Mouse (Mus musculus): ENCODE data around the gene Doc2b. TPM values are rescaled to one million over a fixed set of nuclear protein-coding genes. Genes with fewer than 3 reads are reported as not detected.

Doc2b gene
- polyA plus RNA-seq, 2 experiments = 0.01 TPM; not detected in 1

DNA sequence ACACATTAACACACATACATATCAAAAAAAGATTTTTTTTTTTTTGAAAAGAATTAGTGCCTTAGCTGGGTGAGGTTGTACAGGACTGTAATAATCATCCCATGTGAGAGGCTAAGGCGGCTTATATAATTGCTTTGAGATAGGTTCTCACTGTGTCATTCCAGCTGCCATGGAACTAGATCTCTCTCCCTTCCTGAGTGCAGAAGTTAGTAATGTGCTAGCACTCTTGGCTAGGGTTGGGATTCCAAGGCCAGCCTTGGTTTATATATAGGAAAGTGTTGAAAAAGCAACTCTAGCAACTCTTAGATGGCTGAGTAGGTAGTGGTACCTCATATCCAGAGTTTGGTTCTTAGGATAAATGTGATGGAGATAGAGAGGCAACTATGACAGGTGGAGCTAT lies 37.3 kb downstream of the Doc2b start:
- Histone ChIP-seq H3K36me3 (replicated peaks; ENCODE audit: control insufficient read depth, insufficient read depth, low read depth) (peaks cover 71% of the 10 kb centered on the region), H3K4me2 (ENCODE audit: low read depth) (no peak overlapping the region), H3K27me3 (ENCODE audit: control insufficient read depth, insufficient read depth, low read length) (no peaks in the 10 kb centered on the region), H3K9ac (replicated peaks) (no peak overlapping the region), H3K27ac (no peak overlapping the region), H3K4me1 (replicated peaks; ENCODE audit: control insufficient read depth in 2 of 2, insufficient read depth in 2 of 2, low read length in 1 of 2) (no peaks in the 10 kb centered on the region), H3K9me3 (ENCODE audit: control insufficient read depth, low read length) (no peaks in the 10 kb centered on the region), H3K4me3 (ENCODE audit: insufficient read depth in 1 of 2, low read depth in 2 of 2, low read length in 2 of 2) (no peak overlapping the region)
- no peak for ATAC-seq (ENCODE audit: insufficient read depth)
- WGBS (ENCODE audit: insufficient replicate concordance) = 79% methylated on average over 1 of the region's 1 CpGs
- DNase-seq (ENCODE audit: low read depth in 3 of 3, low spot score in 3 of 3) = no peak
- TF ChIP-seq EP300 (IDR thresholded peaks at IDR 0.05; ENCODE audit: low read depth) = no peak
- TF ChIP-seq CTCF (IDR thresholded peaks at IDR 0.05; ENCODE audit: low read depth) = no peak

DNA sequence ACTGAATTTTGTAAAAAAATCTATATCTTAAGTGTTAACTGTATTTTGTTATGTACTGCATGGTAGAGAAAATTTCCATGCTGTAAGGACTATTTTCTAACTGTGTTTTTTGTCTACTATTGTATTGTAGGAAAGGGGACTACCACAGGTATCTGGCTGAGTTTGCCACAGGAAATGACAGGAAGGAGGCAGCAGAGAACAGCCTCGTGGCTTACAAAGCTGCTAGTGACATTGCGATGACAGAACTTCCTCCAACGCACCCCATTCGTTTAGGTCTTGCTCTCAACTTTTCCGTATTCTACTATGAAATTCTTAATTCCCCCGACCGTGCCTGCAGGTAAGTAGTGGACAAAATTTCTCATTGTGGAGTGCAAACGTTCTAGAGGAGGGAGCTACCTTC lies 39.2 kb downstream of the Doc2b start:
- no peak overlapping the region for H3K27ac ChIP-seq
- H3K4me3 ChIP-seq (ENCODE audit: insufficient read depth in 1 of 2, low read depth in 2 of 2, low read length in 2 of 2) = no peak overlapping the region
- H3K27me3 ChIP-seq (ENCODE audit: control insufficient read depth, insufficient read depth, low read length) = no peaks in the 10 kb centered on the region
- no peaks in the 10 kb centered on the region for H3K4me1 ChIP-seq (replicated peaks; ENCODE audit: control insufficient read depth in 2 of 2, insufficient read depth in 2 of 2, low read length in 1 of 2)
- H3K36me3 ChIP-seq (replicated peaks; ENCODE audit: control insufficient read depth, insufficient read depth, low read depth) = peaks cover 66% of the 10 kb centered on the region
- ATAC-seq (ENCODE audit: insufficient read depth) (no peak), DNase-seq (ENCODE audit: low read depth in 3 of 3, low spot score in 3 of 3) (no peak)
- no peak overlapping the region for H3K9ac ChIP-seq (replicated peaks)
- TF ChIP-seq CTCF (IDR thresholded peaks at IDR 0.05; ENCODE audit: low read depth) (no peak), EP300 (IDR thresholded peaks at IDR 0.05; ENCODE audit: low read depth) (no peak)
- 69% methylated on average over 8 of the region's 8 CpGs for WGBS (ENCODE audit: insufficient replicate concordance)
- H3K4me2 ChIP-seq (ENCODE audit: low read depth) = no peak overlapping the region
- H3K9me3 ChIP-seq (ENCODE audit: control insufficient read depth, low read length) = no peaks in the 10 kb centered on the region

DNA sequence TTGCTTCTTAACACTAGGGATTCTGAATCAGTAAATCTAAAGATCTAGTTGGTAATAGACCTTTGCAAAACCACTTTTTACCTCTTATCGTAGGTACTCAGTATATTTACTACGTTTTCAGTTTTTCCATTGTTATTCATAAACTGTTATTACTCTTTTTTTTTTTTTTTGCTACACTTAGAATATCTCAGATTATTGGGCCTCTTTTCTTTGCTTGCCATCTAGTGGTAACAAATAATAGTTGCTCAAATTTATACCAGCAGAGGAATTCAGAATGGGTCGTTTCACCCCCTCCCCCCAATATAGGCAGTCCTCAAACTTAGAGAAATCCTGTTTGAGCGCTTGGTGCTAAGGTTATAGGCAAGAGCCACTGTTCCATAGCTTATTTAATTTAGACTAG lies 44.8 kb downstream of the Doc2b start:
- ATAC-seq (ENCODE audit: insufficient read depth) = no peak
- 72% methylated on average over 4 of the region's 4 CpGs for WGBS (ENCODE audit: insufficient replicate concordance)
- H3K27ac ChIP-seq = no peak overlapping the region
- no peaks in the 10 kb centered on the region for H3K27me3 ChIP-seq (ENCODE audit: control insufficient read depth, insufficient read depth, low read length)
- peaks cover 2 to 8% of the 10 kb centered on the region in 2 experiments; a peak in 1 of 4 replicates for H3K4me1 ChIP-seq (replicated peaks; ENCODE audit: control insufficient read depth in 2 of 2, insufficient read depth in 2 of 2, low read length in 1 of 2)
- H3K9me3 ChIP-seq (ENCODE audit: control insufficient read depth, low read length) = no peaks in the 10 kb centered on the region
- H3K36me3 ChIP-seq (replicated peaks; ENCODE audit: control insufficient read depth, insufficient read depth, low read depth) = peaks cover 20% of the 10 kb centered on the region
- H3K4me3 ChIP-seq (ENCODE audit: insufficient read depth in 1 of 2, low read depth in 2 of 2, low read length in 2 of 2) = no peak overlapping the region
- TF ChIP-seq CTCF (IDR thresholded peaks at IDR 0.05; ENCODE audit: low read depth) (no peak), EP300 (IDR thresholded peaks at IDR 0.05; ENCODE audit: low read depth) (no peak)
- no peak overlapping the region for H3K4me2 ChIP-seq (ENCODE audit: low read depth)
- no peak overlapping the region for H3K9ac ChIP-seq (replicated peaks)
- no peak for DNase-seq (ENCODE audit: low read depth in 3 of 3, low spot score in 3 of 3)

DNA sequence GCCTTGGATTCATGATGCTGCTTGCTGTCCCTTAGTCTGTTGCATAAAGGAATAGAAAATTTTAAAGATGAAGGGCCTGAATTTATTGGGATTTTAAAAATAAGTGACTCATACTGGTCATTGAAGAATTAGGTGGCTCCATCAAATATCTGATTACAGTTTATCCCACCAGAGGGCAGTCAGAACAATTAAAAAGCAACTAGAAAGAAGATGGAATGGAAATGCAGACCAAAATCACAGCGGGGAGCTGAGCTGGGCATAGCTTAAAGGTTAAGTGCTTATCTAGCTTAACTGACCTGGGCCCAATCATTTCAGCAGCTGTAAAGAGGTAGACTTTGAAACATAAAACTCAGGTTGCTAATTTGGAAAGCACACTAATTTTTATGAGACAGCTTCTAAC lies 45.3 kb downstream of the Doc2b start:
- Histone ChIP-seq H3K9me3 (ENCODE audit: control insufficient read depth, low read length) (no peaks in the 10 kb centered on the region), H3K4me1 (replicated peaks; ENCODE audit: control insufficient read depth in 2 of 2, insufficient read depth in 2 of 2, low read length in 1 of 2) (peaks cover 2 to 8% of the 10 kb centered on the region in 2 experiments; a peak in 1 of 4 replicates), H3K4me3 (ENCODE audit: insufficient read depth in 1 of 2, low read depth in 2 of 2, low read length in 2 of 2) (no peak overlapping the region), H3K27ac (no peak overlapping the region), H3K27me3 (ENCODE audit: control insufficient read depth, insufficient read depth, low read length) (no peaks in the 10 kb centered on the region), H3K4me2 (ENCODE audit: low read depth) (no peak overlapping the region), H3K36me3 (replicated peaks; ENCODE audit: control insufficient read depth, insufficient read depth, low read depth) (peaks cover 16% of the 10 kb centered on the region), H3K9ac (replicated peaks) (no peak overlapping the region)
- TF ChIP-seq CTCF (IDR thresholded peaks at IDR 0.05; ENCODE audit: low read depth) = no peak
- no peak for TF ChIP-seq EP300 (IDR thresholded peaks at IDR 0.05; ENCODE audit: low read depth)
- 78% methylated on average over 1 of the region's 1 CpGs for whole genome bisulfite sequencing (ENCODE audit: insufficient replicate concordance)
- DNase-seq (ENCODE audit: low read depth in 3 of 3, low spot score in 3 of 3) (no peak), ATAC-seq (ENCODE audit: insufficient read depth) (no peak)

DNA sequence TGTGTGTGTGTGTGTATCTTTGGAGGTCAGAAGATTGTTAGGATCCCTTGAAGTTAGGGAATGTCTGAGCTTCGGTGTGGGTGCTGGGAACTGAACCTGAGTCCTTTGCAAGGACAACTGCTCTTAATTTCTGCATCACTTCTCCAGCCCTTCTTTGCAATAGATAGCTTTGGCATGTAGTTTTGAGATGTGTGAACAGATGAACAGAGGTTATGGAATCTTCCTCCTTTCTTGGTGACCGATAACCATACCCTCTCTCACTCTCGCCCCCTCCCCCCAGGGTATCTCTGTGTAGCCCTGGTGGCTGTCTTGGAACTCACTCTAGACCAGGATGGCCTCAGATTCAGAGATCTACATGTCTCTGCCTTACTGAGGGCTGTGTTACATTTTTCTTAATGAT lies 51.1 kb downstream of the Doc2b start:
- H3K4me3 ChIP-seq (ENCODE audit: insufficient read depth in 1 of 2, low read depth in 2 of 2, low read length in 2 of 2) = no peak overlapping the region
- H3K27me3 ChIP-seq (ENCODE audit: control insufficient read depth, insufficient read depth, low read length) = no peaks in the 10 kb centered on the region
- peaks cover 12 to 23% of the 10 kb centered on the region in 2 experiments for H3K4me1 ChIP-seq (replicated peaks; ENCODE audit: control insufficient read depth in 2 of 2, insufficient read depth in 2 of 2, low read length in 1 of 2)
- no peak for ATAC-seq (ENCODE audit: insufficient read depth)
- no peak overlapping the region for H3K27ac ChIP-seq
- H3K9me3 ChIP-seq (ENCODE audit: control insufficient read depth, low read length) = no peaks in the 10 kb centered on the region
- peaks cover 4% of the 10 kb centered on the region for H3K36me3 ChIP-seq (replicated peaks; ENCODE audit: control insufficient read depth, insufficient read depth, low read depth)
- TF ChIP-seq CTCF (IDR thresholded peaks at IDR 0.05; ENCODE audit: low read depth) (no peak), EP300 (IDR thresholded peaks at IDR 0.05; ENCODE audit: low read depth) (no peak)
- WGBS (ENCODE audit: insufficient replicate concordance) = 69% methylated on average over 3 of the region's 3 CpGs
- no peak for DNase-seq (ENCODE audit: low read depth in 3 of 3, low spot score in 3 of 3)
- H3K4me2 ChIP-seq (ENCODE audit: low read depth) = no peak overlapping the region
- H3K9ac ChIP-seq (replicated peaks) = no peak overlapping the region
